Mouse (Mus musculus) embryonic fibroblast, embryonic 13.5 days (primary cell): ENCODE data around the gene Ptges3. TPM values are rescaled to one million over a fixed set of nuclear protein-coding genes. Genes with fewer than 3 reads are reported as not detected.

Experiments used
- H3K27ac ChIP-seq: 2 replicates; pipeline ENCODE4 v1.5.1; 2012; ENCODE audit warnings: low read length, control low read depth, inconsistent platforms; ENCODE audit not compliant: insufficient read depth
- H3K4me1 ChIP-seq: 2 replicates; pipeline ENCODE4 v1.6.1; 2011; ENCODE audit warnings: low read length; ENCODE audit not compliant: control insufficient read depth, insufficient read depth
- H3K4me3 ChIP-seq: 2 replicates; pipeline ENCODE4 v1.5.1; 2011; ENCODE audit warnings: mild to moderate bottlenecking, control low read depth, low read length; ENCODE audit not compliant: insufficient read depth
- CTCF ChIP-seq: IDR thresholded peaks from 2 replicates; pipeline ENCODE4 v1.5.1; 2011; ENCODE audit warnings: mild to moderate bottlenecking, control low read depth, low read length, moderate library complexity, borderline replicate concordance; ENCODE audit not compliant: insufficient read depth
- POLR2A ChIP-seq: IDR thresholded peaks from 2 replicates; pipeline ENCODE4 v1.6.1; 2011; ENCODE audit warnings: low read depth, mild to moderate bottlenecking, control low read depth, low read length, moderate library complexity
- polyA plus RNA-seq: library from polyadenylated mRNA; stranded (reverse); fragments of >200 nt; gene quantifications from 2 replicates; pipeline ENCODE4 v1.2.4, GENCODE M21; 2011; ENCODE audit warnings: low read depth; ENCODE audit not compliant: missing spikeins, insufficient read length

Ptges3 gene
- 270 and 308 TPM in 2 replicates for polyA plus RNA-seq

GRCm38 (mm10) chr10:128058601-128059151 is at the start of gene Ptges3:
TSS of gene Ptges3 (plus strand) at chr10:128058954.
- Histone ChIP-seq H3K4me1 (peaks cover 4% of the 10 kb centered on the region), H3K27ac (peak within 1 kb of the TSS; percentile 98), H3K4me3 (peak within 1 kb of the TSS; percentile 84)
- TF ChIP-seq CTCF: no peak
- peak; percentile 77 for TF ChIP-seq POLR2A

GRCm38 (mm10) chr10:128009735-128010134 is 49.0 kb upstream of the Ptges3 start:
- Histone ChIP-seq H3K4me3 (no peak overlapping the region), H3K27ac (no peak overlapping the region), H3K4me1 (no peaks in the 10 kb centered on the region)
- no peak for TF ChIP-seq CTCF
- TF ChIP-seq POLR2A: no peak

GRCm38 (mm10) chr10:128015068-128015934 is 43.5 kb upstream of the Ptges3 start, which contains the start of gene Prim1:
TSS of gene Prim1 (plus strand) at chr10:128015168.
- H3K4me3 ChIP-seq: peak within 1 kb of the TSS; percentile 82
- H3K4me1 ChIP-seq: no peaks in the 10 kb centered on the region
- peak; percentile 48; the same call in 1 of the 2 replicates for TF ChIP-seq POLR2A
- no peak for TF ChIP-seq CTCF
- H3K27ac ChIP-seq: no peak within 1 kb of the TSS

- H3K4me1 ChIP-seq: no peaks in the 10 kb centered on the region
- TF ChIP-seq POLR2A (no peak), CTCF (no peak)
These were observed 36.6 kb upstream of the Ptges3 start for GRCm38 (mm10) chr10:128022196-128022595.

GRCm38 (mm10) chr10:128023496-128023895 is 35.3 kb upstream of the Ptges3 start:
- Histone ChIP-seq H3K4me3 (no peak overlapping the region), H3K4me1 (no peaks in the 10 kb centered on the region), H3K27ac (no peak overlapping the region)
- TF ChIP-seq POLR2A (no peak), CTCF (no peak)

More at GRCm38 (mm10) chr10:128022196-128022595, 36.6 kb upstream of the Ptges3 start:
- no peak overlapping the region for H3K27ac ChIP-seq
- H3K4me3 ChIP-seq: no peak overlapping the region

GRCm38 (mm10) chr10:128029931-128030330 is 28.8 kb upstream of the Ptges3 start:
- Histone ChIP-seq H3K4me1 (no peaks in the 10 kb centered on the region; the same call in 1 of the 2 replicates), H3K4me3 (no peak overlapping the region), H3K27ac (no peak overlapping the region)
- no peak for TF ChIP-seq POLR2A
- no peak for TF ChIP-seq CTCF

- no peaks in the 10 kb centered on the region; the same call in 1 of the 2 replicates for H3K4me1 ChIP-seq
- no peak overlapping the region for H3K27ac ChIP-seq
- H3K4me3 ChIP-seq: no peak overlapping the region
- TF ChIP-seq CTCF (no peak), POLR2A (no peak)
These were observed 27.9 kb upstream of the Ptges3 start for GRCm38 (mm10) chr10:128030860-128031259.

GRCm38 (mm10) chr10:128036746-128037425 is 21.9 kb upstream of the Ptges3 start:
- Histone ChIP-seq H3K27ac (peak overlapping the region; percentile 70; the same call in 1 of the 2 replicates), H3K4me3 (peak overlapping the region; percentile 94), H3K4me1 (peaks cover 14% of the 10 kb centered on the region)
- TF ChIP-seq CTCF (no peak), POLR2A (peak; percentile 32; the same call in 1 of the 2 replicates)

- no peak for TF ChIP-seq POLR2A
- no peak for TF ChIP-seq CTCF
- Histone ChIP-seq H3K27ac (no peak overlapping the region), H3K4me1 (peaks cover 14% of the 10 kb centered on the region), H3K4me3 (peak overlapping the region; percentile 33)
These were observed 20.8 kb upstream of the Ptges3 start for GRCm38 (mm10) chr10:128037921-128038320.
